Mouse (Mus musculus) CD4-positive, CD25-positive, alpha-beta regulatory T cell, adult 2 months (primary cell): ENCODE results near the gene Umodl1.
A peak's percentile ranks its signal among the peaks of the same experiment; 100 is the strongest.

ENCODE experiments used
- DNase-seq: peaks from one replicate; pipeline ENCODE4 v3.0.0-alpha.2; 2012; ENCODE audit warnings: low read depth, low spot score

The Umodl1 gene

GRCm38 (mm10) chr17:31037331-31037730 lies 82.9 kb downstream of the Umodl1 start:
- DNase-seq: no peak

GRCm38 (mm10) chr17:31038381-31038780 lies 83.9 kb downstream of the Umodl1 start:
- no peak for DNase-seq

- DNase-seq: peak; percentile 85
These were observed 85.2 kb downstream of the Umodl1 start for GRCm38 (mm10) chr17:31039626-31040025.

- no peak for DNase-seq
These were observed 86.0 kb downstream of the Umodl1 start for GRCm38 (mm10) chr17:31040421-31040820.

GRCm38 (mm10) chr17:31042751-31043150 lies 88.3 kb downstream of the Umodl1 start:
- no peak for DNase-seq

GRCm38 (mm10) chr17:31057151-31057890 lies 102.9 kb downstream of the Umodl1 start, which contains the start of gene Abcg1:
Abcg1 (plus strand) TSS chr17:31057675.
- peak; percentile 93 for DNase-seq

GRCm38 (mm10) chr17:31057891-31058744 lies 103.7 kb downstream of the Umodl1 start:
- no peak for DNase-seq

- DNase-seq: peak; percentile 94
These were observed 104.3 kb downstream of the Umodl1 start for GRCm38 (mm10) chr17:31058745-31059085.

- no peak for DNase-seq
These were observed 105.8 kb downstream of the Umodl1 start for GRCm38 (mm10) chr17:31060196-31060587.
